Mouse (Mus musculus) CH12.LX (cell line): ENCODE measurements around the gene H2-M10.4. TPM values are rescaled to one million over a fixed set of nuclear protein-coding genes. Genes with fewer than 3 reads are reported as not detected.

Experiments
- DNase-seq: peaks from one replicate; pipeline ENCODE4 v3.0.0-alpha.2; 2013; ENCODE audit errors: extremely low read depth
- H3K27ac ChIP-seq: 2 replicates; pipeline ENCODE4 v1.5.1; 2012; ENCODE audit warnings: low read depth, mild to moderate bottlenecking, control low read depth, moderate library complexity; ENCODE audit not compliant: insufficient read depth
- H3K27me3 ChIP-seq: replicated peaks from 2 replicates; pipeline ENCODE3; 2012; ENCODE audit warnings: inconsistent platforms
- H3K36me3 ChIP-seq, 2 experiments: replicated peaks in 1 of 2; 2 replicates each; pipeline versions ENCODE3 to v1.6.1; 2012; ENCODE audit warnings: inconsistent platforms in 1 of 2, low read length in 1 of 2, mild to moderate bottlenecking in 1 of 2, mixed read lengths in 1 of 2, moderate library complexity in 1 of 2; ENCODE audit not compliant: control insufficient read depth in 1 of 2, insufficient read depth in 1 of 2
- H3K4me1 ChIP-seq, 2 experiments: 2 replicates each; pipeline ENCODE4 v1.6.1; 2012; ENCODE audit warnings: inconsistent platforms in 1 of 2, moderate library complexity in 1 of 2; ENCODE audit not compliant: insufficient read depth in 2 of 2, control insufficient read depth in 1 of 2
- H3K4me2 ChIP-seq: 2 replicates; pipeline ENCODE4 v1.6.1; 2012; ENCODE audit warnings: low read depth, mild to moderate bottlenecking, control low read depth; ENCODE audit not compliant: poor library complexity, insufficient read depth, severe bottlenecking
- H3K4me3 ChIP-seq, 3 experiments: fragments of 150-350 bp in 1 of 3; sonication (generic) in 1 of 3; replicated peaks in 1 of 3; 2 replicates each; pipeline versions ENCODE3 to v1.5.1; 2011 to 2012; ENCODE audit warnings: low read depth in 2 of 3, low read length in 2 of 3, mild to moderate bottlenecking in 2 of 3, moderate library complexity in 2 of 3, control low read depth in 1 of 3, improper control_type of control experiment in 1 of 3, inconsistent platforms in 1 of 3, mixed read lengths in 1 of 3; ENCODE audit not compliant: poor library complexity in 1 of 3
- H3K79me2 ChIP-seq: replicated peaks from 2 replicates; pipeline ENCODE4 v1.6.1; 2012; ENCODE audit warnings: mild to moderate bottlenecking, moderate library complexity; ENCODE audit not compliant: control insufficient read depth, poor library complexity, insufficient read depth, severe bottlenecking; ENCODE audit errors: extremely low read depth
- H3K9ac ChIP-seq: 2 replicates; pipeline ENCODE4 v1.6.1; 2012; ENCODE audit warnings: low read depth, mild to moderate bottlenecking, control low read depth, moderate library complexity; ENCODE audit not compliant: insufficient read depth
- H3K9me3 ChIP-seq: replicated peaks from 2 replicates; pipeline ENCODE3; 2012; ENCODE audit warnings: low read length, inconsistent platforms, mixed read lengths
- CTCF ChIP-seq, 2 experiments: IDR thresholded peaks in 1 of 2; conservative IDR thresholded peaks in 1 of 2; 2 replicates each; pipeline ENCODE4 v1.5.1; 2011 to 2012; ENCODE audit warnings: low read depth in 2 of 2, low read length in 2 of 2, improper control_type of control experiment in 1 of 2, inconsistent platforms in 1 of 2, mild to moderate bottlenecking in 1 of 2, moderate library complexity in 1 of 2
- E2F4 ChIP-seq: IDR thresholded peaks from 2 replicates; pipeline ENCODE4 v1.6.1; 2011; ENCODE audit warnings: low read depth, low read length, improper control_type of control experiment; ENCODE audit not compliant: insufficient replicate concordance
- ETS1 ChIP-seq: conservative IDR thresholded peaks from 2 replicates; pipeline ENCODE4 v1.6.1; 2012; ENCODE audit warnings: low read depth, mild to moderate bottlenecking, inconsistent platforms, low read length, improper control_type of control experiment, moderate library complexity
- GABPA ChIP-seq: IDR thresholded peaks from 2 replicates; pipeline ENCODE4 v1.6.1; 2012; ENCODE audit warnings: low read depth, low read length, improper control_type of control experiment, inconsistent platforms; ENCODE audit not compliant: insufficient replicate concordance
- HCFC1 ChIP-seq: IDR thresholded peaks from 2 replicates; pipeline ENCODE4 v1.6.1; 2012; ENCODE audit warnings: low read depth, mild to moderate bottlenecking, inconsistent platforms, low read length, improper control_type of control experiment
- JUN ChIP-seq: IDR thresholded peaks from 2 replicates; pipeline ENCODE4 v1.6.1; 2011; ENCODE audit warnings: low read depth, mild to moderate bottlenecking, low read length, improper control_type of control experiment, moderate library complexity; ENCODE audit not compliant: insufficient read depth
- JUND ChIP-seq: conservative IDR thresholded peaks from 2 replicates; pipeline ENCODE4 v1.6.1; 2011; ENCODE audit warnings: low read depth, low read length, improper control_type of control experiment
- MAFK ChIP-seq: IDR thresholded peaks from 2 replicates; pipeline ENCODE4 v1.6.1; 2011; ENCODE audit warnings: low read length, improper control_type of control experiment; ENCODE audit not compliant: insufficient replicate concordance
- MAX ChIP-seq: IDR thresholded peaks from 2 replicates; pipeline ENCODE4 v1.6.1; 2011; ENCODE audit warnings: low read length, improper control_type of control experiment
- MAZ ChIP-seq: IDR thresholded peaks from 2 replicates; pipeline ENCODE4 v1.6.1; 2012; ENCODE audit warnings: low read depth, mild to moderate bottlenecking, inconsistent platforms, low read length, improper control_type of control experiment, moderate library complexity
- MXI1 ChIP-seq: IDR thresholded peaks from 2 replicates; pipeline ENCODE4 v1.6.1; 2011; ENCODE audit warnings: mild to moderate bottlenecking, low read depth, low read length, improper control_type of control experiment
- PAX5 ChIP-seq: IDR thresholded peaks from 2 replicates; pipeline ENCODE4 v1.6.1; 2012; ENCODE audit warnings: low read length, inconsistent platforms, mixed read lengths
- POLR2AphosphoS2 ChIP-seq: IDR thresholded peaks from 2 replicates; pipeline ENCODE4 v1.6.1; 2011; ENCODE audit warnings: low read depth, low read length, improper control_type of control experiment
- SIN3A ChIP-seq: IDR thresholded peaks from 2 replicates; pipeline ENCODE4 v1.6.1; 2012; ENCODE audit warnings: low read length, improper control_type of control experiment, inconsistent platforms
- SMC3 ChIP-seq: IDR thresholded peaks from 2 replicates; pipeline ENCODE4 v1.6.1; 2011; ENCODE audit warnings: low read depth, low read length, improper control_type of control experiment
- TCF12 ChIP-seq: IDR thresholded peaks from 2 replicates; pipeline ENCODE4 v1.6.1; 2014; ENCODE audit warnings: low read depth, mild to moderate bottlenecking, inconsistent platforms, low read length, improper control_type of control experiment
- UBTF ChIP-seq: IDR thresholded peaks from 2 replicates; pipeline ENCODE4 v1.6.1; 2012; ENCODE audit warnings: low read depth, mild to moderate bottlenecking, inconsistent platforms, low read length, improper control_type of control experiment, moderate library complexity
- USF1 ChIP-seq: IDR thresholded peaks from 2 replicates; pipeline ENCODE4 v1.6.1; 2014; ENCODE audit warnings: low read depth, mild to moderate bottlenecking, inconsistent platforms, low read length, improper control_type of control experiment
- USF2 ChIP-seq: conservative IDR thresholded peaks from 2 replicates; pipeline ENCODE4 v1.6.1; 2011; ENCODE audit warnings: low read depth, low read length, improper control_type of control experiment
- ZC3H11A ChIP-seq: IDR thresholded peaks from 2 replicates; pipeline ENCODE4 v1.6.1; 2012; ENCODE audit warnings: low read depth, mild to moderate bottlenecking, inconsistent platforms, low read length, improper control_type of control experiment
- ZMIZ1 ChIP-seq: IDR thresholded peaks from 2 replicates; pipeline ENCODE4 v1.6.1; 2012; ENCODE audit warnings: low read depth, mild to moderate bottlenecking, inconsistent platforms, low read length, improper control_type of control experiment
- dilution Hi-C: fragments of 300-500 bp; cut with MboI; formaldehyde crosslinking; loops from 2 replicates; pipeline ENCODE4 v1.14.3; 2020; ENCODE audit warnings: low sequenced_read_pairs; ENCODE audit not compliant: extremely low pct_unique_long_range_greater_than_20kb, extremely low pct_ligation_motif_present
- in situ Hi-C: fragments of 300-500 bp; cut with MboI; formaldehyde crosslinking; loops from 3 replicates; pipeline ENCODE4 v1.14.3; 2019; ENCODE audit warnings: low sequenced_read_pairs, low pct_ligation_motif_present, low pct_unique_long_range_greater_than_20kb, mixed read lengths
- polyA plus RNA-seq: library from polyadenylated mRNA; unstranded; fragments of >175 nt; gene quantifications from 2 replicates; pipeline ENCODE4 v1.2.1, GENCODE M21; 2012; ENCODE audit warnings: low read depth; ENCODE audit not compliant: insufficient read length
- total RNA-seq, 2 experiments: library from RNA; depleted of rRNA; stranded (reverse); fragments of 300-350 nt in 1 of 2; fragments of >200 nt in 1 of 2; gene quantifications; 2 replicates each; pipeline ENCODE4 v1.2.3; 2012 to 2014

H2-M10.4 gene
- total and polyA plus RNA-seq, 3 experiments, result not detected

- dilution Hi-C loops, result no loop called here
- Histone ChIP-seq H3K4me2 (no peak overlapping the region), H3K79me2 (no peaks in the 10 kb centered on the region), H3K4me3 (no peak overlapping the region), H3K36me3 (no peaks in the 10 kb centered on the region), H3K27ac (no peak overlapping the region), H3K9ac (no peak overlapping the region), H3K27me3 (peaks cover 45% of the 10 kb centered on the region), H3K9me3 (no peaks in the 10 kb centered on the region), H3K4me1 (no peaks in the 10 kb centered on the region)
- no peak for TF ChIP-seq POLR2AphosphoS2
- TF ChIP-seq CTCF (conservative IDR thresholded peaks at IDR 0.05 in 1 of 2, IDR thresholded peaks at IDR 0.05 in 1 of 2; ENCODE audit: low read depth in 2 of 2, low read length in 2 of 2), result no peak
- TF ChIP-seq TCF12, result no peak
- no peak for TF ChIP-seq USF2
- TF ChIP-seq E2F4, result no peak
- TF ChIP-seq SIN3A, result no peak
- DNase-seq, result no peak
- in situ Hi-C loops, result no loop called here
Observed at GRCm38 (mm10) chr17:36483865-36484264, 21.7 kb upstream of the H2-M10.4 start.

GRCm38 (mm10) chr17:36456260-36456659, 5.9 kb downstream of the H2-M10.4 start:
- no peak for DNase-seq
- Histone ChIP-seq H3K4me1 (no peaks in the 10 kb centered on the region), H3K27me3 (peaks cover 50% of the 10 kb centered on the region), H3K9ac (no peak overlapping the region), H3K4me3 (no peak overlapping the region), H3K27ac (no peak overlapping the region), H3K4me2 (no peak overlapping the region), H3K79me2 (no peaks in the 10 kb centered on the region), H3K9me3 (no peaks in the 10 kb centered on the region), H3K36me3 (no peaks in the 10 kb centered on the region)
- dilution Hi-C loops (no loop called here), in situ Hi-C loops (no loop called here)
- no peak for TF ChIP-seq MAZ
- no peak for TF ChIP-seq GABPA
- no peak for TF ChIP-seq SMC3
- no peak for TF ChIP-seq ZC3H11A
- no peak for TF ChIP-seq HCFC1
- no peak for TF ChIP-seq ZMIZ1
- TF ChIP-seq ETS1, result no peak
- no peak for TF ChIP-seq JUND
- no peak for TF ChIP-seq MXI1
- no peak for TF ChIP-seq JUN
- TF ChIP-seq PAX5, result no peak
- no peak for TF ChIP-seq MAFK
- TF ChIP-seq UBTF, result no peak
- TF ChIP-seq USF1, result no peak
- no peak for TF ChIP-seq MAX
